Mouse (Mus musculus) lung, postnatal 0 days (tissue): ENCODE data around the gene Pou2f3. TPM values are rescaled to one million over a fixed set of nuclear protein-coding genes. Genes with fewer than 3 reads are reported as not detected.

Source experiments
- ATAC-seq: fragments of 200-750 bp; cut with Nextera tagmentation; 2 replicates; pipeline ENCODE4 v1.8.0; 2017; ENCODE audit warnings: moderate library complexity
- DNase-seq: peaks from one replicate; pipeline ENCODE4 v3.0.0-alpha.2; 2016; ENCODE audit warnings: low spot score
- H3K27ac ChIP-seq: fragments of 300-500 bp; sonication (generic); 2 replicates; pipeline ENCODE4 v1.5.1; 2014; ENCODE audit warnings: antibody characterized with exemption, mild to moderate bottlenecking, low read length, mixed read lengths
- H3K27me3 ChIP-seq: fragments of 300-500 bp; sonication (generic); replicated peaks from 2 replicates; pipeline ENCODE4 v1.6.1; 2014; ENCODE audit warnings: low read length, mixed read lengths; ENCODE audit not compliant: insufficient read depth
- H3K36me3 ChIP-seq: fragments of 300-500 bp; sonication (generic); 2 replicates; pipeline ENCODE4 v1.6.1; 2014; ENCODE audit warnings: low read length, mixed read lengths; ENCODE audit not compliant: insufficient read depth
- H3K4me1 ChIP-seq: fragments of 300-500 bp; sonication (generic); 2 replicates; pipeline ENCODE4 v1.6.1; 2014; ENCODE audit warnings: antibody characterized with exemption, low read depth, low read length, mixed read lengths; ENCODE audit not compliant: insufficient read depth
- H3K4me2 ChIP-seq: fragments of 300-500 bp; sonication (generic); replicated peaks from 2 replicates; pipeline ENCODE4 v1.6.1; 2014; ENCODE audit warnings: low read depth, mild to moderate bottlenecking, low read length, moderate library complexity, mixed read lengths
- H3K4me3 ChIP-seq: fragments of 300-500 bp; sonication (generic); 2 replicates; pipeline ENCODE4 v1.5.1; 2014; ENCODE audit warnings: low read depth, low read length
- H3K9ac ChIP-seq: fragments of 300-500 bp; sonication (generic); replicated peaks from 2 replicates; pipeline ENCODE4 v1.6.1; 2014; ENCODE audit warnings: low read depth, mild to moderate bottlenecking
- H3K9me3 ChIP-seq: fragments of 300-500 bp; sonication (generic); 2 replicates; pipeline ENCODE4 v1.6.1; 2016; ENCODE audit warnings: low read length, mixed read lengths
- CTCF ChIP-seq: IDR thresholded peaks from 2 replicates; pipeline ENCODE4 v1.5.1; 2016; ENCODE audit warnings: antibody characterized with exemption, mild to moderate bottlenecking
- EP300 ChIP-seq: IDR thresholded peaks from 2 replicates; pipeline ENCODE4 v1.6.1; 2016; ENCODE audit warnings: antibody characterized with exemption, mild to moderate bottlenecking, control low read depth
- WGBS: fragments of 180-500 bp; shearing (Covaris S2); extraction: QIAGEN DNeasy Blood & Tissue Kit; methylation state at CpG from one replicate; pipeline ENCODE4 v1.1.7; 2014; 5-methylcytosine and 5-hydroxymethylcytosine counted together
- polyA plus RNA-seq: library from polyadenylated mRNA; unstranded; fragments of >200 nt; fragmentation: Nextera tagmentation; extraction: Ambion mirVana; gene quantifications from 2 replicates; pipeline ENCODE4 v1.2.1, GENCODE M21; 2015

Gene Pou2f3
- polyA plus RNA-seq, 1 experiment from 2014 or later: 0.13 TPM

DNA sequence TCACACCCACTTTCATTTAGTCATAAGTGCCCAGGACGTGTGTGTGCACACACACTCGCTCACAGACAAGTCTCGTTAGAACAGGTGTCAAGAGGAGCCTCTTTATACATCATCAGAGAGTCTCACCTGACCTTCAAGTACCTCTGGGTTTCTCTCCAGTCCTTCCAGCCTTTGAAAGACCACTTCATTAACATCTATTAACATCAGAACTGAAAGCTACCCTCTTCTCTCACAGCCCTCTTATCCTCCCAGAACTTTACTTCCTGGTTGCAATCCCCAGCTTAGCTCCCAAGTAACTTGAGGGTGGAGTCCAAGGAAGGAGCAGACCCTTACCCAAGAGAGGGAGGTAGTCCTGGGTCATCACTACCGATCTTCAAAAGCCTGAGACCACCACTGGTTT is 18.6 kb downstream of the Pou2f3 start:
- no peaks in the 10 kb centered on the region for H3K9me3 ChIP-seq
- H3K4me3 ChIP-seq: no peak overlapping the region
- ATAC-seq (no peak), DNase-seq (no peak)
- H3K4me1 ChIP-seq: no peaks in the 10 kb centered on the region
- no peaks in the 10 kb centered on the region for H3K27me3 ChIP-seq
- H3K9ac ChIP-seq: no peak overlapping the region
- H3K4me2 ChIP-seq: no peak overlapping the region
- TF ChIP-seq EP300 (no peak), CTCF (no peak)
- no peaks in the 10 kb centered on the region for H3K36me3 ChIP-seq
- H3K27ac ChIP-seq: no peak overlapping the region
- WGBS: 38% methylated on average over 4 of the region's 4 CpGs

- 52% methylated on average over 3 of the region's 3 CpGs for WGBS
- Histone ChIP-seq H3K36me3 (no peaks in the 10 kb centered on the region), H3K27me3 (no peaks in the 10 kb centered on the region), H3K4me1 (no peaks in the 10 kb centered on the region), H3K27ac (no peak overlapping the region), H3K4me3 (no peak overlapping the region), H3K9me3 (no peaks in the 10 kb centered on the region), H3K9ac (no peak overlapping the region), H3K4me2 (no peak overlapping the region)
- no peak for DNase-seq
- no peak for ATAC-seq
- no peak for TF ChIP-seq CTCF
- TF ChIP-seq EP300: no peak
Observed at GRCm38 (mm10) chr9:43189021-43189356, 21.2 kb downstream of the Pou2f3 start.

DNA sequence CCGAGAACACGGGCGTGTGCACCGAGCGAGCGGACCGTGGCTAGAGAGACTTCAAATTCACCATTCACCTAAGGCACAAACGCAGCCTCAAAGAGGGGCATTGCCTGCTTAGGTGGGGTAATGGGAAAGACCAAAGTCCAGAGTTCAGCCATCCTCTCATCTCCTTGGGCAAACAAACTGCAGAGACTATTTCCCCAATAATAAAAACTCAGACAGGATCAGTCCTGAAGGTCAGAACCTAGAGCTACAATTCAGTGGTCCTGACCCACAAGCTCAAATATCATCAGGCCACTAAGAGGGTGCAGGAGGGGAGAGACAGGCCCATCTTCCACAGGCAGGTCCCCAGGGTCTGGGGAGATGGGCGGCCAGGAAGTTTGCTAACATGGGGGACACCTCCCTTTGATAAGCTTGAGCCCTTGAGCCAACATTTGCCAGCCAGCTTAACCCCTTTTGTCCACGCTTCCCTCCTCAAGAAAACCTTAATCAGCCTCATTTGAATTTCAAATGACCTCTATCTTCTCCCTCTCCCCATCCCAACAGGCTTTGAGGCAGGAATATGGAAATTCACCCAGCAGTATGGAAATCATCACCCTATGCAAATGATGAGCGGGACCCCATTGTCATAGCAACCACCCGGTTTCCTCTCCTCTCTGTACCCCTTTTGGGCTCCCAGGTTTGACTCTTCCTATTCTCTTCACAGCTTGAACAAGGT is 21.7 kb downstream of the Pou2f3 start:
- Histone ChIP-seq H3K27ac (no peak overlapping the region), H3K4me3 (no peak overlapping the region), H3K9ac (no peak overlapping the region), H3K4me2 (no peak overlapping the region), H3K36me3 (no peaks in the 10 kb centered on the region), H3K9me3 (no peaks in the 10 kb centered on the region), H3K4me1 (no peaks in the 10 kb centered on the region), H3K27me3 (no peaks in the 10 kb centered on the region)
- WGBS: 64% methylated on average over 12 of the region's 12 CpGs
- no peak for ATAC-seq
- DNase-seq: no peak
- no peak for TF ChIP-seq EP300
- no peak for TF ChIP-seq CTCF

DNA sequence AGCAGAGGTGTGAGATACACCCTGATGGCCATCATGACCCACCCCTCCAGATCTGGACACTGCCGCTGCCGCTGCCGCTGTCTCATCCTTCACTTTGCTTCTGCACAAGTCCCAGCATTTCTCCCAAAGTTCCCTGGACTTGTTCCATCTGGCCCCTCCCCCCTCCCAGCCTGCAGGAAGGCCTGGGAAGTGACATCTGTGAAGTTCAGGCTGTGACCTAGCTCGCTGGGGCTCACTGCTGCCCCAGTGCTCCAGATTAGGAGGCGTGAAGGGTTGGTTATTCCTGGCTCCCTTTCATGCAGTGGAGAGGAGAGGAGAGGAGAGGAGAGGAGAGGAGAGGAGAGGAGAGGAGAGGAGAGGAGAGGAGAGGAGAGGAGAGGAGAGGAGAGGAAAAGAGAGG is 30.6 kb downstream of the Pou2f3 start:
- DNase-seq (no peak), ATAC-seq (no peak; the same call in 1 of the 2 replicates)
- no peaks in the 10 kb centered on the region for H3K4me1 ChIP-seq
- H3K36me3 ChIP-seq: no peaks in the 10 kb centered on the region
- H3K4me3 ChIP-seq: no peak overlapping the region
- 43% methylated on average over 5 of the region's 5 CpGs for WGBS
- TF ChIP-seq CTCF (no peak), EP300 (no peak)
- H3K27ac ChIP-seq: no peak overlapping the region
- H3K4me2 ChIP-seq: no peak overlapping the region
- no peaks in the 10 kb centered on the region for H3K9me3 ChIP-seq
- no peak overlapping the region for H3K9ac ChIP-seq
- H3K27me3 ChIP-seq: no peaks in the 10 kb centered on the region

DNA sequence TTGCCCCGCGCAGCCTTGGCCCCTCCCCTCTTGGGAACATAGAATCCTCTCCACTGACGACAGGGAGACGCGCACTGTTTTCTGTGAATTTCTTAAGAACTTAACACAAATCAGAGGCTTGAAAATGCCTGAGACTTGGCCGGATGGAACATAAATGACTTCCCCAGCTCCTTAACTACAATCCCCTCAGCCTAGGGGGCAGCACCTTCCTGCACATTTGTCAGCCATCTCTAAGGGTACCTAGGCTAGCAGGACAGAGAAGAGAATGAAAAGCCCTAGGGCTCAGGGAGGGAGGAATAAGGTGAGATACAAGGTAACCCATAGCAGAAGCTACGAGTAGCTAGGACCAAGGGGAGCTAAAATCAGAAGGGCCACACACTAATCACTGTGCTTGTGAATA is 32.0 kb downstream of the Pou2f3 start:
- H3K9ac ChIP-seq: no peak overlapping the region
- no peak overlapping the region for H3K4me3 ChIP-seq
- H3K9me3 ChIP-seq: no peaks in the 10 kb centered on the region
- ATAC-seq: no peak
- no peaks in the 10 kb centered on the region for H3K36me3 ChIP-seq
- no peak overlapping the region for H3K27ac ChIP-seq
- DNase-seq: no peak
- WGBS: 64% methylated on average over 7 of the region's 7 CpGs
- no peak overlapping the region for H3K4me2 ChIP-seq
- H3K4me1 ChIP-seq: no peaks in the 10 kb centered on the region
- peak; percentile 32 for TF ChIP-seq CTCF
- TF ChIP-seq EP300: no peak
- no peaks in the 10 kb centered on the region for H3K27me3 ChIP-seq

DNA sequence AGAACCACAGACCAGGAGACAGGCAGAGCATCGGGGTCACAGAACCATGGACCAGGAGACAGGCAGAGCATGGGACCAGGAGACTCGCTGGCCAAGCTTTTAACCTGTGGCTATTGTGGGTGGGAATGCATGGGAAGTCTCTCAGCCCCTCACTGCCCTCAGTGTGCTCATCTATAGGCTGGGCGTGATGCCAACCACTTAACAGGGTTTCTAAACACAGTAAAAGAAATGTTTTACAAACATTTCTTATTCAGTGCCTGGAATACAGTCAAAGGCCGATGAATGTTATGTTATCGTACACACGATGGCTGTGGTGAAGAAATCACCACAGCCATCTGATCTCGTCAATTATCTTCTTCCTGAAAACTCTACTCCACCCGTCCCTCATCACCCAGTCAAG is 43.1 kb downstream of the Pou2f3 start:
- H3K4me2 ChIP-seq: no peak overlapping the region
- H3K27me3 ChIP-seq: no peaks in the 10 kb centered on the region
- H3K27ac ChIP-seq: no peak overlapping the region
- no peaks in the 10 kb centered on the region for H3K36me3 ChIP-seq
- WGBS: 46% methylated on average over 8 of the region's 8 CpGs
- DNase-seq: no peak
- H3K9ac ChIP-seq: no peak overlapping the region
- H3K4me1 ChIP-seq: no peaks in the 10 kb centered on the region
- no peak for ATAC-seq
- no peak for TF ChIP-seq CTCF
- TF ChIP-seq EP300: no peak
- H3K4me3 ChIP-seq: no peak overlapping the region
- H3K9me3 ChIP-seq: no peaks in the 10 kb centered on the region

GRCm38 (mm10) chr9:43166346-43166745 is 43.8 kb downstream of the Pou2f3 start:
- H3K4me1 ChIP-seq: no peaks in the 10 kb centered on the region
- DNase-seq (no peak), ATAC-seq (no peak)
- no peaks in the 10 kb centered on the region for H3K27me3 ChIP-seq
- H3K9ac ChIP-seq: no peak overlapping the region
- 56% methylated on average over 6 of the region's 6 CpGs for WGBS
- no peak overlapping the region for H3K27ac ChIP-seq
- no peak overlapping the region for H3K4me2 ChIP-seq
- TF ChIP-seq EP300 (no peak), CTCF (no peak)
- no peak overlapping the region for H3K4me3 ChIP-seq
- H3K9me3 ChIP-seq: no peaks in the 10 kb centered on the region
- no peaks in the 10 kb centered on the region for H3K36me3 ChIP-seq
